8 mouse cellular contexts compared by ENCODE assay signal in genomic region chr5:33039510-33039911, GRCm38 (mm10). TPM values are rescaled to one million over a fixed set of nuclear protein-coding genes. Genes with fewer than 3 reads are reported as not detected.
A peak's percentile ranks its signal among the peaks of the same experiment; 100 is the strongest.
DNase-seq lines count a peak whose midpoint lies in the region; ATAC-seq lines count a peak whose summit lies in the region.

No protein-coding gene starts in this region.

- DNase-seq in frontal cortex, postnatal 25 days (ENCODE audit: low spot score in 2 of 2): no peak
- DNase-seq in adrenal gland, postnatal 10 days: peak; percentile 82
- peak; percentile 64 to 79 for DNase-seq in heart, postnatal 36 days
- peak; percentile 80 to 82 for DNase-seq in layer of hippocampus, postnatal 10 days (ENCODE audit: low spot score in 2 of 2)
- peak; percentile 82 for DNase-seq in mesoderm, embryonic 11.5 days (ENCODE audit: low read depth, low spot score)
- peak; percentile 65 to 90 for DNase-seq in spleen, postnatal 10 days (ENCODE audit: low spot score in 2 of 2)

- intact Hi-C loops in heart, postnatal 36 days (cut with DNase I): loop anchor here (1.0 kb wide), 1 partner anchor 104 kb away; no protein-coding TSS in a partner anchor

- ATAC-seq in frontal cortex, adult (ENCODE audit: low TSS enrichment): 0 out of 2 replicates have a peak, but pooled peaks have one; percentile 67
- peak; percentile 88 for ATAC-seq in erythroid progenitor cell, adult 5-6 weeks (replicated peaks; ENCODE audit: low FRiP score, poor library complexity, severe bottlenecking)

RNA-seq across cellular contexts. Expression of gene Ywhah, which starts 20.9 kb away (rescaled TPM):
- total RNA-seq in adrenal gland, postnatal 10 days (2021): 100 to 1,000 TPM; 137 to 144 TPM
- 322 and 398 TPM in 2 replicates for total RNA-seq in erythroid progenitor cell, adult 5-6 weeks (2015; ENCODE audit: low replicate concordance)
- 229 and 280 TPM in 2 replicates for total RNA-seq in erythroid progenitor cell, adult 5-6 weeks (2017; ENCODE audit: low replicate concordance)
- total RNA-seq in heart, postnatal 36 days (2021): 10 to 100 TPM; 83.7 to 93.5 TPM
- 1,000 to 10,000 TPM; 1,193 to 1,271 TPM for total RNA-seq in layer of hippocampus, postnatal 10 days (2021)

Comparison
In these comparisons a context has a peak if more than half of its experiments do, and no peak if none do; other contexts are left out.
1. DNase-seq: peak in adrenal gland, postnatal 10 days (single experiment), heart, postnatal 36 days (2 of 2), layer of hippocampus, postnatal 10 days (2 of 2), mesoderm, embryonic 11.5 days (single experiment) and spleen, postnatal 10 days (2 of 2); none in frontal cortex, postnatal 25 days (0 of 2).